Mouse (Mus musculus): ENCODE measurements around the gene Klhl32.
A peak's percentile ranks its signal among the peaks of the same experiment; 100 is the strongest.

The Klhl32 gene

GRCm38 (mm10) chr4:24630430-24630829 is 220.5 kb downstream of the Klhl32 start:
- DNase-seq (ENCODE audit: low spot score) = no peak

DNA sequence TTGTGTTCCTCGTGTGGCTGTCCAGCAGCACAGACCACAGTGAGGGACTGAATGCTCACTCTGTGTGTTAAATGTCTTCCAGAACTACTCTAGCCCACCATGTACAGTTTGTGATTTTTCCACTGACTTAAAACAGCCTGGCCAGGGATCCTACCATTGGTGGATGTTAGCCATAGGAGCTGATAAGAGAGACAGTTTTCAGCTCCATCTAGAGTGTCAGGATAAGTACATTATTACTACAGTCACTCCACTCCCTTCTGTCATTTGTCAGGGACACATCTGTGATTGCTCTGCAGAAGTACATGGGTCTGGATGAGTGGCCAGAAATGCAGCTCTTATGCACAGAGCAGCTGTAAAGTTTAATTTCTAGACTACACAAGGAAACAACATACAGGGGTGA is 223.1 kb downstream of the Klhl32 start:
- DNase-seq (ENCODE audit: low spot score) = no peak

DNA sequence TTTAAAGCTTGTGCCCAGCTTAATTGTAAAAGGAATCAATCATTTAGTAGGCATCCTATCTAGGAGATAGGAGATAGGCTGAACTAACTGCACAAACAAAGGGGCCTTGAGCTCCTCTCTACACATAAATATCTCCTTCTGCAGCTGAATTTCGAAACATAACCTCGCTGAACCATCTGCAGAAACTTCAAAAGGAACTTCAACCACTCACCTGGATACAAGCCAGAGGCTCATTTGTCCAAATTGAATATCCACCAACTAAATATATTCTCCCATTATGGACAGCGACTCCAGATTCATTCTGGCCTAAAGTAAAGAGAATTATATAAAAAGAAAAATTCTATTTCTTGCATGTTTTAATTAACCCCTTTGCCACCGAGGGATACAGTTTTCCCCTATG is 224.2 kb downstream of the Klhl32 start:
- DNase-seq (ENCODE audit: low spot score) = peak; percentile 41

GRCm38 (mm10) chr4:24625951-24626584 is 224.9 kb downstream of the Klhl32 start:
- DNase-seq (ENCODE audit: low spot score) = peak; percentile 39

DNA sequence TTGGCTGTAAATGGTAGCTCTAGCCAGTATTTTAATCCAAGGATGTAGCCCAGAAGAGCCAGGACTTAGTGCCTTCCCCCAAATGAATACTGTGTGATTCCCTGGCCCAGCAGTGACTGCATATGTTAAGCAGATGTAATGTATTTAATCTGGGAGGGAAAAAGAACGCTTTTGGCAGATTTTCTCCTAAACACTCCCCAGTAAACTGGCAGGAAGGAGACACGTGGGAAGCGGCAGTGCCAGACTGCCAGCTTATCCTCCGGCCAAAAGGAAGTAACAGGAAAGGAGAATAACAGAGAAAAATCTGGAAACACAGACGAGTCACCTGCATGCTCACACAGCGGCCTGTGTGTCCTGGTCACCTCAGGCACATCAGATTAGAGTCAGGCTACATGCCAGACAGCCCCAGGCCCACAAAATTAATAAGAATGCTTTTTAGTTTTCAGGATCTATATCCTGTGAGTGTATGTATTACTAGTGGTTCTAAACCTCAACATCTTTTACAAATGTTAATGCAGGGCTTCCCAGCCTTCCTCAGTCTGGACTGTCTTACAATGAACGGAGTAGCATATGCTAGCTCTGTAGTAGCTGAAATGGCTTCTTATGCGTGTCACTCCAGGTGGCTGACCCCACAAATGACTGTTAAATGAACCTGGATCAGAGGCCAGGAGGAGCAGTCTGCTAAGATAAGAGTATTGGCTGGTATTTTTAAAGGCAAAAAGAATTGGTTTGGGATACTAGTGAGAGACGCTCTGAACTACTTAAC is 229.3 kb downstream of the Klhl32 start:
- DNase-seq (ENCODE audit: low spot score) = no peak

DNA sequence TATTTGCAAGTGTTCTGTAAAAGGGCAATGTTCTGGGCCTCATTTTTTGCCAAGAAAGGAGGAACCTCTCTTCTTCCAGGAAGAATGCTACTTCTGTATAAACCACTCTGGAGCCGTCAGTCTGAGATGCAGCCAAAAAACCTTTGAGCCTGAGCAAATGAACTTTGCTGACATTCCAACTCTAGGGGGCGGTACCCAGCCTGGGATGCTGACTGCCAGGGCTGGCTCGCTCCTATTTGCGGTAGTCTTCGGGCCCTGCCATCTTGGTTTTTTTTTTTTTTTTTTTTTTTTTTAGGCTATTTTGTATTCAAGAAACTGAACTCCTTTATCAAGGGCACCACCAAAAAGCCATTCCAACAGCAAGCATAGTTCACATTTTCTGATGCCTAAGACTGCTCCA is 230.5 kb downstream of the Klhl32 start:
- no peak for DNase-seq (ENCODE audit: low spot score)

DNA sequence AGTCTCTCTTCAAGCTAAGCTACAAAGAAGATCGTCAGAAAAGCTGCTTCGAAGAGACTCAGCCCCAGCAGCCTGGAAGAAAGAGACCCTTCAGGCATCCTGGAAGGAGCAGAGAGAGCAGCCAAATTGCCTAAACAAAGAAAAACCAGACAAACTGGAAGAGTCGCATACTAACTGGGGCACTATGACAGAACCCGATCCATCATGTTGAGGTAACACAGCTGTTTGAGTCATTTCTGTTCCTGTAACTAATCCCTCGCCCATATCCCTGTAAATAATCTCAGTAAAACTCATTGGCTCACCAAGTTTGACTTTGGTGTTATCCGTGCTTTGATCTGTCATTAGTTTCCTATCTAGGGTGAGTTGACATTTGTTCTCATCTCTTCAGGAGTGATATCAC is 230.9 kb downstream of the Klhl32 start:
- DNase-seq (ENCODE audit: low spot score) = no peak

DNA sequence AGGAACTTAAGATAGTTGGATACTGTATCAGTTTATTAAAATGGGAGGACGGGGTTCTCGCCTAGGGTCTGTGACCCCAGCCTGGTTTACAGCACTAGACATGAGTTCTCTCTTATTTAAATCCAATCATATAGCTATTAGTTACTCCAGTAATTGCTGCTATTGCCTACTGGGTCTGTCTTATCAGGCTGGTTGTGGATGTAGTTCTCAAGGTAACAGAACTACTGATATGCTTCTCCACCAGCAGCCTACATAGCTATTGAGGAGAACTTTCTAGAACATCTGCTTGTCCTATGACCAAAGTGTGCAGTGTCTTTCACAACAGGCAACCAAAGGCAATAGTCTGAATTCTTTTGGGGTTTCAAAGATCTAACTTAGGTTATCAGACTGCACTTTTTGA is 241.4 kb downstream of the Klhl32 start:
- no peak for DNase-seq (ENCODE audit: low spot score)

GRCm38 (mm10) chr4:24609085-24609484 is 241.8 kb downstream of the Klhl32 start:
- DNase-seq (ENCODE audit: low spot score) = no peak

GRCm38 (mm10) chr4:24601711-24602110 is 249.2 kb downstream of the Klhl32 start:
- no peak for DNase-seq (ENCODE audit: low spot score)

DNA sequence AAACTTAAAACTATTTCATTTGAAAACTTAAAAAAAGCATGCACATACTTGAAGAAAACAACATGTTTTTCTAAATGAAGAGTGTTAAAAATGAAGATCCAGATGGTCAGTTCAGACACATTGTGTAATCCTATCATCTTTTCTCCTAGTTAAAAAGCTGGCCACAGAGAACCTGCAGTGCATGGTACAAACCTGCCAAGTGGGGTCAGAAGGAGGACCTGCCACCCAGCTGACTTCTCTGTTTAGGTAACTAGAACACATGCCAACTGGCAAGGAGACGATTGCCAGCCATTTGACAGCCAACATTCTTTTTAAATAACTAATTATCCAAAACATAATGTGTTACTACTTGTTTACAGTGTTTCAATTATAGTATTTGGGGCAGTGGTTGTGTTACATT is 252.3 kb downstream of the Klhl32 start:
- no peak for DNase-seq (ENCODE audit: low spot score)

DNA sequence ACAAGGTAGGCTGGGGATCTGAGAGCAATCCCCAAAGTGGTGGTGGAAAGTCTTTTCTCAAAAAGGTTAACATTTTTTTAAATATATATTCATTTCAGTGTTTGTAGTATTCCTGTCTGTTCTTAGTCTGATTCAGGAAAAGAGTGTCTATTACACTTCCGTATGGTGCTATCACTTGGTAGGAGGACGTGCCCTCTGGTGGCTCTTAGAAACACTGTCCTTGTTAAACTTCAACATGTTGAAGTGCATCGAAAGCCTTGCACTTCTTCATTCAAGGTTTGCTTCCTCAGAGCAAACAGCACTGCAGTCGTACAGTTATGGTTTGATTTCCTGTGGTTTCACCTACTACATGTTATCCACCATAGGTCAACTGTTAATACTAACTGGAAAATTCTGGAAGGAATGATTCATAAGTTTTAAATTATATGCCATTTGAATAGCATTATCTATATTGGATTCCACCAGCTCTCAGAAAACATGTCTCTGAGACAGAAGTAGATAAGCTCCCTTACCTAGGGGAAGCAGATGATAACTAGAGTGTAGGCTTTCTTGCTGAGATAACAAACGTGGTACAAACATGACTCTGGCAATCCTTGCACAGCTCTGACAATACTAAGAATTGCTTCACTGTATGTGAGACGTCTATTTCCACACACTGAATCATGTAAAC is 253.8 kb downstream of the Klhl32 start:
- DNase-seq (ENCODE audit: low spot score) = no peak

DNA sequence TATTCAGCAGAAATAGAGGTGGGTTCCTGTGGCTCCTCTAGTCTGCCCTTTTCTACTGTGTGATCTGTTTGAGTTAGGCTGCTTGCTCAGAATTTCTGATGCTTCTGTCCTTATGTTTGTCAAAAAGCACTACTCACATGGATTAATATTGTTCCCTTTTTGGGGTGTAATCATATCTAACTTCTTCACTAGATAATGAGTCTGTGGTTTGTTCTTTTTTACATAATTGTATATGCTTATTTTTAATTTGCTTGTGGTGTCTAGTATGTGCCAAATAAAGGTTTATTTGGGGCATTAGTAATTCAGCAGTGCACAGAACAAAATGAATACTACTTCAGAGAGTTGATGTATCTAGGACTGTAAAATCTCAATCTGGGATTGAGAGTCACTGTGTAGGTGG is 256.1 kb downstream of the Klhl32 start:
- DNase-seq (ENCODE audit: low spot score) = no peak

GRCm38 (mm10) chr4:24583997-24584396 is 266.9 kb downstream of the Klhl32 start:
- no peak for DNase-seq (ENCODE audit: low spot score)

GRCm38 (mm10) chr4:24582295-24582694 is 268.6 kb downstream of the Klhl32 start:
- no peak for DNase-seq (ENCODE audit: low spot score)

DNA sequence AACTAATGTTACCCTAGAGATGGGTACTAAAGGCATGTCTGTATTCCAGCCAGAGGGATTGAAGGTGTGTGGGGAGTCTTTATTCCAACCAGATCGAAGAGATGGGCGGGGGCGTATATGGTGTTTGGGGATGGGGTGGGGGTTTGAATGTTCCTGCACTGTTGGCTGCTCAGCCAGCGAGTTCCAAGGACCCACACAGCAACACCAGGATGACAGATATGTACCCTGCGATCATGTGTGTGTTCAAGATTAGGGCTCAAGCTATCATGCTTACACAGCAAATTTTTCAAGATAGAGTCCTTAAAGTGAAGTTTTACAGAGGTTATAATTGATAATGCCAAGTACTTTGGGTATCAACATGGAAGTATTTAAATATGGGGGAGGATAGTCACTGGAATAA is 273.3 kb downstream of the Klhl32 start:
- no peak for DNase-seq (ENCODE audit: low spot score)

- peak; percentile 21 for DNase-seq (ENCODE audit: low spot score)
These were observed 276.6 kb downstream of the Klhl32 start for GRCm38 (mm10) chr4:24574276-24574675.

DNA sequence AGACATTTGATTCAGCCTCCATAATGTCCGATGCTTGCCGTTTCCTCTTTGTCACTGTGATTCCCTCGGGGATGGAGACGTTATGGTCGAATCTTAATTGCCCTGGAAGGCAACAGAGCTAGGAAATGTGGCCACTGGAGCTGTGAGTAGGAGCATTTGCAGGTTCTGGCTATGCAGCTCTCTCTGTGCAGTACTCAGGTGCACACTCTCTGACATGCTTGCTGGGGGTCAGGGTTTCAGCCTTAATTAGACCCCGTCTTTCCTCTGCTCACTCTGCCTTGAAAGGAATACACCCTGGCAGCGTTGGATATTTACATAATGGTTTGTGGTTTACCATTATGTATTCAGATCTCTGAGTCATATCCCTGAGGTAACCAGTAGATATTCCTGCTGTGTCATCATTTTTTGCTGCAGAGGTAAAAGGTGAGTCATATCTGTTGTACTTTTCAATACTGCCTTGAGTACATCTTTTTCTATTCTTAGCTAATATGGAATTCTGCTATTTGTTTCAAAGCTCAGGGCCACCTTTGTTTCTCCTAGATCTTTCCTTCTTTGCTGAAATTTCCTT is 281.9 kb downstream of the Klhl32 start:
- no peak for DNase-seq (ENCODE audit: low spot score)

DNA sequence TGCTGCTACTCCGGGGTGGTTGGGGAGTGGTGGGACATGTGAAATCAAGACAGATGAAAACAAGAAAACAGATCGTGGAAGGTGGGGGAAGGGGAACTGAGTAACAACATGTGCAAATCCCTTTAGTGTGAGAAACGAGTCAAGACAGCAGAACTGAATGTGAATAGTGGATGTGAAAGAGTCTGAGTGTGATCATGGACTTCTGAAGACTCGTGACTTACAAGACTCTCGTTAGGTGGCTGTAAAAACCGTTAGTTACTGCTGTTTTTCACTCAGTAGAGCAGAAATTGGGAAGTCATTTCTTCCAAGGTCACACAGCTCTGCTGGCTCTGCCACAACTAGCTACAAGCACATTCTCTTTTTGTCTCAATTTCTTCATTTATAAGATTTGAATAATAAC is 282.9 kb downstream of the Klhl32 start:
- DNase-seq (ENCODE audit: low spot score) = no peak

Data from ovary, adult 18-20 months (tissue).